Mouse (Mus musculus): Measurements from ENCODE around the gene Srrm4.

The Srrm4 gene

DNA sequence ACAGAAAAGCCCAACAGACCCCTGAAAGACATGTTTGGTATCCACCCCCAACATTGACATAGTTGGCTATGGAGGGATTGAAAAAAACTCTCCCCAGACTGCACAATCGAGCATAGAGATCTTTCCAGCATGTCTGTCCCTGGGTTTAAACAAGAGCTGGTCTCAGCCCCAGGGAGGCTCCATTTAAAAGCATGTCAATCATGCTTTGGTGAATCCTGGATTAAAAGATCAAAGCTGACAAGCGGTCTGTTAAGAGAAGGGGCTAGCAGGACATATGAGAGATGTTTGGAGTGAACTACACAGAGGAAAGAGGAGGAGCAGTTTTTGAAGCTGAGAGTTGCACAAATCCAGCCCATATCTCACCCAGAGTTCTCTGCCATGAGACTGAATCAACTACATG lies 38.5 kb downstream of the Srrm4 start:
- DNase-seq (ENCODE audit: low spot score in 2 of 2) = no peak

DNA sequence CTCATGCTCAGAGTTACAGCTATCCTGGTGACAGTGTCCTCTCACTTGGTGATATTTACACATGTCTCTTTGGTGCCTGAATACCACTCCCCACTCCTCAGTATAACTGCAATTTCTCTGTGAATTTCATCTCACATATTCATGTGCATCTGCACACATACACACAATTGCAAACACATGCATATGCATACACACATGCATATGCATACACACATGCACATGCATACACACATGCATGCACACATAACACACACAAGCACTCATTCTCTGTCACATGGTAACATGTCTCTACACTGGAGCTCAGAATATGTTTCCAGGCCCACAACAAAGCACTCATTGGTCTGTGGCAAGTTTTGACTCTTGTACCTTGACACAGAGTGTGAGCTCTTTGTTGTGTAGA lies 39.0 kb downstream of the Srrm4 start:
- no peak for DNase-seq (ENCODE audit: low spot score in 2 of 2)

DNA sequence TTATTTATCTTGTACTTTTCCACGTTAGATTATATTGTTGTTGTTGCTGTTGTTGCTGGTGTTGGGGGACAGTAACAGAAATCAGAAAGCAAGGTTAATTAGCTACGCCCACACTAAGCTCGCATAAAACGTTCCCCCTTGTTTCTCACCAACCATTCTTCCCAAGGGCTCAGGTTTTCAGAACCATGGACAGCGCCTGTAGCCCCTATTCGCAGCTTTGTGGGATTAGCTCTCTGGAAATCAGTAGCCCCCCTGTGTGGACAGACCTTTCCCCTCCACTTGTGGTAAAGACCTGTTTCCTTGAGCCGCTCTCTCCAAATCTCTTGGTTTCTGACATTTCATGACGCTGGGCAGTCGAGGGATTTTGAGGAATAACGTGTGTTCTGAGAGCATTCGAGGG lies 45.9 kb downstream of the Srrm4 start:
- DNase-seq (ENCODE audit: low spot score in 2 of 2) = no peak

DNA sequence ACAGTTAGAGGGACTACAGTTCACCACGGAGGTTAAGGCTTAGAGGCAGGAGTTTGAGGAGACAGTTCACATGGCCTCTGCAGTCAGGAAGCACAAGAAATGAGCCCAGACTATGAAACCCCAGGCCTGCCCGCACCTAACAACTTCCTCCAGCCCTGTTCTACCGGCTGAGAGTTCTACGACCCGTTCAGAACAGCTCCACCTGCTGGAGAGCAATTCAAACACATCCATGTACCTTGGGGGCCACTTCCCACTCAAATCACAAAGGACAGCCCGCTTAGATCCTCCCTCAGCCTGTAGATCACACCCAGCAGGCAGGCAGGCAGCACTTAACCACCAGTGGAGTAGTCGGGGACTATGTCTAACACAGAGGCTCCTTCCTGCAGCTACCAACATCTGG lies 49.3 kb downstream of the Srrm4 start:
- no peak for DNase-seq (ENCODE audit: low spot score in 2 of 2)

DNA sequence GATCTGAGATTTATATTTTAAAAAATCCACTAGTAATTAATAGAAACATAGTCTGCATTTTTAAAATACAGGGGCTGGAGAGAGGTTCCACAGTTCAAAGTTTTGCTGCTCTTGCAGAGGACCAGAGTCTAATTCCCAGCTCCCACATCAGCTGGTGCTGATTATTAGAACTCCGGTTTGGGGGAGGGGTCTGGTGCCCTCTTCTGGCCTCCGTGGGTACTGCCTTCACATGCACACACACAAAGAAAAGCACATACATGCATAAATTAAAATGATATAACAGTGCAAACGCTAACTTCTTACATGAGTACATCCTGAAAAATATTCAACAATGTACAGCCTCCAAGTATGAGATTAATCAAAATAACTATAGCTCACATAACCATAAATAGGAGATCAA lies 50.5 kb downstream of the Srrm4 start:
- no peak for DNase-seq (ENCODE audit: low spot score in 2 of 2)

DNA sequence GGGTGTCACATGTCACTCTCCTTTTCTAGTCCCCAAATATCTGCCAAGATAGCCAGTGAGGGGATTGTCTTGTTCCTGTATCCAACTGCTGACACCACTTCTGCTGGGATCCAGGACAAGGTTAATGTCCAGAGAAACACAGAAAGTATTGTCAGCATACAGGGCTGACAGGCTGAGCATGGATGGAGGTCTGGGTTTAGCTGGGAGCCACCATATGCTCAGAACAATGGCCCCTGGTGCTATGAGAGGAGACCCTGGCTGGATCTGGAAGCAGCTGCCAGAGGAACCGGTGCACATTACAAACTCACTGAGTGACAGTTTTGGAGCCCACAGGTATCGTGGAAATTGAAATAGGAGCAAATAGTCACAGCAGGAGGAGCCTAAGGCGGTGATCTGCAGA lies 52.3 kb downstream of the Srrm4 start:
- DNase-seq (ENCODE audit: low spot score in 2 of 2) = no peak

DNA sequence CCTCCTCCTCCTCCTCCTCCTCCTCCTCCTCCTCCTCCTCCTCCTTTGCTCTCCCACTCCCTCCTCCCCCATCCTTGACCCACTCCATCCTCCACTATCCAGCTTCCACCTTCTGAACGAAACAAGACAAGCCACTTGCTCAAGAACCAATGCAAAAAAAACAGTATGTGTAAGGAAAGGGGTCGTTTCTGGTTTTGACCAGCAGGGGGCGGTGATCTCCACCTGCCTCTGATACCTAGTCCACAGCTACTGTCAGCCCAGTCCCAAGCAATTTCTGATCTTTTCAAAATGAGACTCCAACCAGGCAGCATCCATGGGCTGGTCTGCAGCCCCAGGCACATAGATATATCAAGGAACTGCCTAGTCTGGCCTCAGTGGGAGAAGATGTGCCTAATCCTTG lies 53.1 kb downstream of the Srrm4 start:
- no peak for DNase-seq (ENCODE audit: low spot score in 2 of 2)

DNA sequence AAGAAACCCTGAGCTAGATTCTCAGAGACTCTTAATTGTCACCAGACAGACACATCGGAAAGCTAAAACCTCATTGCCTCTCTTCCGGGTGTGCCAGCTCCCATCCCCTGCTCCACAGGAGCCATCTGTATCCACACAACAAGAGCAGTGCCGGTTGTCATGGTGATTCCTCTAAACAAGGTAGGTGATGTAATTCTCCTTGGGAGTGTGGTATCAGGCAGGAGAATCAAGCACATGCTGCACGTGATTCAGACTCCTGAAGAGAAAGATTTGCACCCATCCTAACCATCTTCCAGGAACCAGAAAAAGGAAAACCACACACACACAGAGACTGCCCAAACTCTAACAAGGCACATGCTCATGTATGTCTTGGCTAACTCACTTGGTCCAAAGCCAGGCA lies 65.3 kb downstream of the Srrm4 start:
- DNase-seq (ENCODE audit: low spot score in 2 of 2) = no peak

DNA sequence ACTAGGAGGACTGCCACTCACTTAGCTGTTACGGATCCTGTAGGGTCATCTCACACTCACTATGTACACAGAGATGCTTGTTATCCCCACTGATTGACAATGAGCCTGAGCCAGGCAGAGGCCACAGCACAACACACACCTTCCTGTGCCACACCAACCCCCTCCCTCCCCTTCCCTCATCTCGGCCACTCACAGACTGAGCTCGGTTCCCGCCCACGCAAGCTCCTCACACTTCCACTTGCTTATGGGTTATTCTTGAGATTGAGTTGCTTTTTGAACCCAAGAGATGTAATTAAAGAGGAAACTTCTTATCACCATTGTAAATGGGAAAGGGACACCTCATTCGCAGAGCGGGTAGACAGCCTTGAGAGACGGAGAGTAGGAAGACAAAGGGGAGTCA lies 66.3 kb downstream of the Srrm4 start:
- no peak for DNase-seq (ENCODE audit: low spot score in 2 of 2)

DNA sequence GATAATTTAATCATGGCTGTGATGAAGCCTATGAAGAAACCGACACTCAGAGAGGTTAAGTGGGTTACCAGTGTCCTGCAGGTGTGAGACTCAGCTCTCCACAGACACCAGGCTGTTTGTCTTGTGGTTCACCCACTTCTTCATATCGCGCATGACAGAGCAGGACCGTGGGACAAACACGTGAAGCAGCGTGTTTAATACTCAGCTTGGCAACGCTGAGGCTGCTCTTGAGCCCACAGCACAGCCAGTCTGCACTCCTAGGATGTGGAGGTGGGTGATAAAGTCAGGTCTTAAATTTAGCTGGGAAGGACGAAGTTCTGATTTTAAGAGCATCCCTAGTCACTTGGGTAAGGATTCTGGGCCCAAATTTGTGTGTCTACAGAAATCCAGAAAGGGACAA lies 68.1 kb downstream of the Srrm4 start:
- DNase-seq (ENCODE audit: low spot score in 2 of 2) = no peak

DNA sequence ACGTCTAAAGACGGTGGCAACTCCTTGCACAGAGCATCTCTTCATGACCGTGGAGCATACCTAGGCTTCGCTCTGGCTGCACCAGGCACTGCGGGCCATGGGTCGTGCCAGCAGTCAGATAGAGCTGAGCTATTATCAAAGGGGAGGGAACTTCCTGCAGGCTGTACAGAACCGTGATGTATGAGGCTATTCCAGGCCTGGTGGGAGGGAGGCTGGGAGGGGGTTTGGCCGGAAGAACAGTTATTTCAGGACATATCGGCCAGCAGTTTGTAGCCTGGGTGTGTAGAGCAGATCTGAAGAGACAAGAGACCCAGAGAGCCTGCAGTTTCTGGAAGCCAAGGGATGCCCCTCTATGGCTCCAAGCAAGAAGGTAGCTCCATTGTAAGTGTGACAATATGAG lies 68.5 kb downstream of the Srrm4 start:
- no peak for DNase-seq (ENCODE audit: low spot score in 2 of 2)

DNA sequence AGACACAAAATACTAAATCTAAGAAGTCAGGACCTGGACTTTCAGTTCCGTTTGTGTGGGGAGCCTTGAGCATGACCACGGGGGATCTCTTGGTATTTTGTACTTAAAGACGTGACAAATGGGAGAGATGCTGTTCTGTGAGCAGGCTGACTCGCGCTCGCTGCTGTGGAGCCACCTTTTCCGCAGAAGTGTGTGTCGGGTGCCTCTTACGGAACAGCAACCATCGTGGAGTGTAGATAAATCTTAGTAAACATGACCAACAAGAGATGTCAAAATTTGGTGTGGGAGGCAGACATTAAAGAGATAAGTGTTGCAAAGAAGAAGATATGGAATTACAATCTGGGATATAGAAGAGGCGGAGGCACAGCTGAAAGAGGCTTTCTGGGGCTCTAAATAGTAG lies 69.3 kb downstream of the Srrm4 start:
- DNase-seq (ENCODE audit: low spot score in 2 of 2) = no peak

DNA sequence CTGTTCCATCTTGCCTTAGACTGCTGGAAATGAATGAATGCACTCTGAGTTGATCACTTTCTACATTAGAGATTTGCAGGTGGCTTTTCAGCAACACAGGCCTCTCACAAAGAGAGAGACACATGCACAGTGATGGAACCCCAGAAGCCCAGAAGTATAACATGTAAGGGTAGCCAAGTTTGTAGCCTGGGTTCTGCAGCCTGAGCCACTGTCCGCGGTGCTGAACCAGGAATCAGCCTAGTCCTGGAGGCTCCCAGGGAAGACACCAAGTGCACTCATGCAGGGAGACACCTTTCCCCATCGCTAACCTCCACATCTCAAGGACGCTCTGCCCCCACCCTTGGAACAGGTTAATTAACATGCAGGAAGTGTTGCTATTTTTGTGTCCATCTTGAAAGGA lies 73.6 kb downstream of the Srrm4 start:
- DNase-seq (ENCODE audit: low spot score in 2 of 2) = no peak

DNA sequence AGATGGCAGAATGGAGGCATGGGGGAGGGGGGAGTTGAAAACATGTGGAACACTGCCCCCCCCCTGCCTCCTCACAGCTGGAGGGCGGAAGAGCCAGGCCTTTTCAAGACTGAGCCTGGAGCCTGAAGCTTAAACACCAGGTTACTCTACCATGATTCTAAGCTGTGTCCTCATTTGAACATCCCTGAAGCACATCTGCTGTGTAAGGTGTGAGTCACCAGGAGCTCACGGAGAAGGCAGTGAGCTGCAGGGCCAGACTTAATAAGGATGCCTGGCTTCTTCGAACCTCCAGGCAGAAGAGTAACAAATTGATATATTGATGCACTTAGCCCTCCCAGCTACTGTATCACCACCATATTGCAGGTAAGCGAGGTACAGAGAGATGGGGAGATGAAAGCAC lies 79.5 kb downstream of the Srrm4 start:
- no peak for DNase-seq (ENCODE audit: low spot score in 2 of 2)

DNA sequence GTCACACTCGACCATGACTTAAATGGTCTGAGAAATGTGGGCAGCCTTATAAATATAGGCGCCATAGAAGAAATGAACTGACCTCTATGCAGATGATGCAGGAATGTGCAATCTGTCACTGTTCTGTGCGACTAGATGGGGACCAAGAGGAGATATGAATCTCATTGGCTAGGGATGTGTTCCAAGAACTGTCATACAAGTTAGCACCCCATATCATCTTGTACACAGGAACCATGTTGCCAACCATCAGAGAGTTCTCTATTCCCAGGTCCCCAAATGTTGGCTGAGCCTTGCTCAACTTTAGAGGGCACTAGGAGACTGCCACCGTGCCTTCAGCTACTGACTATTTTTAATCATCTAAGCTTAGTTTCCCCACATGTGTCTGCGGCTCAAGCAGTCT lies 81.4 kb downstream of the Srrm4 start:
- no peak for DNase-seq (ENCODE audit: low spot score in 2 of 2)

DNA sequence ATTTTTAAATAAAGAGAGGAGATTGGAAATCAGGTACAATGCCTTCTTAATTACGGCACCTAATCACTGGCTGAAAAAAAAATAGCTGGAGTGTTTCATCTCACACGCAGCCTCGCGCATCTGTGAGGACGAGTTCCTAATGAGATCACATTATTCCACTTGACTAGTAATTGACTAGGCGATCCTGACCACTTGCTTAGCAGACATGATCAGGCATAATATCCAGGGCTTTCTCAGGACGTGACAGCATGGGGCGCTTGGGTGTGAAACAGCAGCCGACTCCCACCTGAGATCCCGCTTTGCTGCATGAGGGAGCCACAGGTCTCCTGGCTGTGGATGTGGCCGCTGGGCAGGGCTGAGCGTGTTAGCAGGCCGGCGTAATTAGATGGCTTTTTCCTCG lies 90.3 kb downstream of the Srrm4 start:
- DNase-seq (ENCODE audit: low spot score in 2 of 2) = no peak

DNA sequence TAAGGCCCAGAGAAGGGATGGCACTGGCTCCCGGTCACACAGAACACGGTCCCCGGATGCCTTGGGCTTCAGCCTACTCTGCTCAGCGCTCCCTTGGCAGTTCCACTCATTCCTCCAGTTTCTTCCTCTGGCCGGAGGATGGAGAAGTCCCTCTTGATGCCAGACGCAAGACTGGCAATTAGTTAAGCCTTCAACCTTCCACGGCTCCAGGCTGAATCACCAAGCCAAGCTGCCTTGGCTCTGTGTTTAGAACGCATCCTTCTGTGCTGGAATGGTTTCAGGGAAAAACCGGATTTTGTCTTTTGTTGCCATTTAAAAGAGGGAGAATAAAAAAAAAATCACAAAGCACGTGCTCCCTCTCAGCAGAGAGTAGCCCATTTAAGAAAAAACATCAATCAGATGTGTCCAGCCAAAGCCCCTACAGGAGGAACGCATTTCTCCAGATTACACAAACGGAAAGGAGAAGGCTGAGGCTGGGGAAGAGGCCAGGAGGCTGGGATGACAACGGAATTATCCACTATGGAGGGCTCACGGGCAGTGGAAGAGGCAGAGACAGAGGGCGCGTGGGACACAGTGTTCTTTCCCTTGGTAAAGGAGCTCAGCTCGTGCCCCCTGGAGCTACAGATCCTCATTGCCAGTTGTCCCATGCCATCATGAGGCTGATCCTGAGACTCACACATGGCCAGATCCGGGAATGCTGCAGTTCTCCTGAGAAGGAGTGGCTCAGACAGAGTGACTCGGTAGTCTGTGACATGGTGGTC lies 92.6 kb downstream of the Srrm4 start:
- DNase-seq (ENCODE audit: low spot score in 2 of 2) = no peak

DNA sequence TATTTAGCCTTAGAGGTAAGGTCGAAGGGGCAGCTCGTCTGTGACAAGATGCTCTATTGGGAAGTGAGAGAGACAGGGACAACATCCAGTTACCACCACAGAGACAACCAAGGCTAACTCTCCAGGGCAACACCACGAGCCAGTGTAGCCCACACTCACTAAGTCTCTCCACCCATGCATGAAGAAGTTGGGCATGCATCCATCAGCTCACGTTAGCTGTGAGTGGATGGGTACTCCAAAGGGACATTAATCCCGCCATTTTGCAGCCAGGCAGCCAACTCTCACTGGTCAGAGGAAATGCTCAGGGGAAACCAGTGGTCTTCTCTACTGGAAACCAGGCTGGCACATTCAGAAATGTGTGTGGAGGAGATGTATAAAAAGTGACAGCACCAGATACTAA lies 93.8 kb downstream of the Srrm4 start:
- DNase-seq (ENCODE audit: low spot score in 2 of 2) = no peak

DNA sequence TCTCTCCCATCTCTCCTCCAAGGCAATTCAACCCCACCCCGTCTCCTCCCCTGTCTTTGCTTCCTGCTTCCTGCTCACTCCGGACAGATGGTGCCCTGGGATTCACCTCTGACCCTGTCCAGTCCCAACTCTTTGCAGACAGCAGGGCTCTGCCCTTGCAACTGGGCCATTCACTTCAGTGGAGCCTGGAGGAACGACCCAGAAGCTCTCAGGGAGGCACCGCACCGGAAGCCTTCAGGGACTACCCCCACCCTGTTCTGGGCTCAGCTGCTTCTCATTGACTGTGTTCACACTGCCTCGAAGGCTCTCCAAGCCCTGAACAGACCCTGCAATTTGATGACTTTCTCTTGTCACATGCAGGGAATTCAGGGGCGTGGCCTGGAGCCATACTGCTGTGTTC lies 94.4 kb downstream of the Srrm4 start:
- DNase-seq (ENCODE audit: low spot score in 2 of 2) = no peak

DNA sequence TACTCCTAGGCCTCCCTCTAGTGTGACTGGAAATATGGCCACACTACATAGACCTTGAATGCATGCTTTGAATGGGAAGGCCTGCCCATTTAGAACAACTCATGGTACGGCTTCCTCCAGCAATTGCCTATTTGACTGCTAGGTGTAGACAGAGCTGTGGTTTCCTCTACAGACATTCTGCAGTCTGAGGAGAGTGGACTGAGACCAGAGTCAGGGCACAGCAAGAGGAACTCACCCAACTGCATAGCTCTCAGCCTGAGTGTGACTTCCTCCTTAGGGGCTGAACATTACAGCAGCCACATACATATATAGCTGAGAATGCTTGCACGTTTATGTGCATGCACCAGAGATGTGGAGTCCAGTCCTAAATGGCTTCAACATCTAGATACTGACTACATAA lies 94.9 kb downstream of the Srrm4 start:
- DNase-seq (ENCODE audit: low spot score in 2 of 2) = no peak

DNA sequence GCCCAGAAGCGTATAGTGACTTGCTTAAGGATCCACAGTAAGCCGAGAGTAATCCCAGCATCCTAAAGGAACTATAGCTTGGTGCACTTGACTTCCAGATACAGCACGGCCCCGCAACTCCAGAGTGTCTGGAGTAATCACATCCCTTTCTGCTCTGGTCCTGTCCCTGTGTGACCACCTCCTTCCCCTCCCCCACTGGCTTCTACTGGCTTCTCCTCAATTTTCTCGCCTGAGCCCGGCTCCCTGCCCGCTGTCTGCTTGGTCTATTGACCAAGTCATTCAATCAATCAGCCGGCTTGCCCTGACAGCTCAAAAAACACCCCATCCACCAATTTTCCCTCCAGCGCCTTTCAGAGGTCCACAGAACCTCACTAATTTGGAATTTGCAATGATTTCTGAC lies 96.2 kb downstream of the Srrm4 start:
- no peak for DNase-seq (ENCODE audit: low spot score in 2 of 2)

DNA sequence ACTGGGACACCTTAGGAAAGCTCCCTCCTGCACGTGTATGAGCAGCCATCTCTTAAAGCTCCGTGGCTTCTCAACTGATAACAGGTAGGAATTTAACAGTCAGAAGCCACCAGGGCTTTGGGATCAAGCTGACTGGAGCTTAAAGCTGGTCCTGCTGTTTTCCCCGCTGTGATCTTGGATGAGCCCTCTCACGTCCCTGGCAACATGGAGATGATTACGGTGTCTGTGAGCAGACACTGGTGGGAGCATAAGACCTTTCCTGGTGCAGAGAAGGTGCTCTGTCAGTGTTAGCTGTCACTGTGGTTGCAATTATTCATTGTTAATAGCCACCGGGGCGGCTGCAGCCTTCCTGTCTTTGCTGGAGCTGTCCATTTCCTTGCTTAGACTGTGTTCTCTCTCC lies 97.2 kb downstream of the Srrm4 start:
- no peak for DNase-seq (ENCODE audit: low spot score in 2 of 2)

DNA sequence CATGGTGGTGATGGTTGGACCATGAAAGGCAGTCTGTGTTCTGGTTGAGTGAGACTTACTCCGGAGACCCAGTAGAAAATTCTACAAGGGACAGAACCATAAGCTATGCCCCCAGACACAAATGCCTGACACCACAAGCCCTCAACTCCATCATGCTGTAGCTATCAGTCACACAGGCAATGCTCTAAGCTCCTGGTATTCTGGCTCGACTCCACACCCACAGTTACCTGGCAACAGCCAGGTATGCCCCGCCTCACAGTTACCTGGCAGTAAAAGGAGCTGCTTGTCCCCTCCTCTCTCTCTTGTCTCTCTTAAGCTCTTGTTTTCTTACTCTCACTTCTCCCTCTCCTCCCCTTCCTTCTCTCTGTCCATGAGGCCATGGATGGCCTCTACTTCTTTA lies 98.9 kb downstream of the Srrm4 start:
- DNase-seq (ENCODE audit: low spot score in 2 of 2) = no peak

DNA sequence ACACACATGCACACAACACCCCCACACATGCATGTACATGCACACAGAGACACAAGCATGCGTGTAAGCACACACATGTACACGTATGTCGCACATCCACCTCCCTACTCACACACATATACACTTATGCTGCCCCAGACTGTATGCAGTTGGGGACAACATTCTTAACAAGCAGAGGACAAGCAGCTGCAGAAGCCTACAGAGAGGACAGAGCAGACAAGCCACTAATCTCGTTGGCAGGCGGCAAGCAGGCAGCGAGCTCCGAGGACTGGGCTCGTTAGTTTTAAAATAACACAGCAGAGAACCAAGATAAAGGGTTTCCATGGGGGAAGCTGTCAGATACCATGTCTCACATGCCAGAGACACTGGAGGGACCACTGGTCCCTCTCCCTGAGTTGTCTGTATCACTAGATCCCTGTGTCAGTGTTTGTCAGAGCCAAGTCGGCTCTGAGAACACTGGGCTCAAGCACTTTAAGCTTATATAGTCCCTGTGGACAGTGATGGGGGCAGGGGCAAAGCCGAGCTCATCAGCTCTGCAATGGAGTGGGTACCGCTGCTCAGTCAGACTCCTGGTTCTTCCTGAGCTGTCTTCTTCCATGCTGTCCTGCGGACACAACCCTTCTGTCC lies 99.7 kb downstream of the Srrm4 start:
- DNase-seq (ENCODE audit: low spot score in 2 of 2) = no peak

Measured in natural killer cell, adult 2 months (primary cell).